Mouse (Mus musculus) v-Abl transformed pro-B cells (cell line): ENCODE results near the gene Ubn2.

Source experiments
- in situ Hi-C, 2 experiments: fragments of 400-800 bp; cut with MboI; formaldehyde crosslinking; loops; one replicate each; pipeline ENCODE4 v1.15.1; 2025; ENCODE audit not compliant: unreplicated experiment in 2 of 2

Gene Ubn2

GRCm38 (mm10) chr6:38532500-38533420 is 99.0 kb downstream of the Ubn2 start:
- in situ Hi-C loops = loop anchor here in 1 of 2 experiments (10.0 to 25.0 kb wide), 2 partner anchors 368 to 1170 kb away; no protein-coding TSS in a partner anchor

GRCm38 (mm10) chr6:38533428-38534405 is 100.0 kb downstream of the Ubn2 start, which contains the start of gene Fmc1:
TSS of gene Fmc1 (plus strand) at chr6:38533502.
- in situ Hi-C loops = loop anchor here in 1 of 2 experiments (10.0 to 25.0 kb wide), 2 partner anchors 369 to 1171 kb away; no protein-coding TSS in a partner anchor

GRCm38 (mm10) chr6:38534640-38535365 is 101.1 kb downstream of the Ubn2 start:
- in situ Hi-C loops = loop anchor here in 1 of 2 experiments (10.0 to 25.0 kb wide), 2 partner anchors 370 to 1173 kb away; no protein-coding TSS in a partner anchor

- in situ Hi-C loops = loop anchor here in 1 of 2 experiments (10.0 to 25.0 kb wide), 2 partner anchors 371 to 1173 kb away; no protein-coding TSS in a partner anchor
These were observed 101.6 kb downstream of the Ubn2 start for GRCm38 (mm10) chr6:38535366-38535690.

- in situ Hi-C loops = loop anchor here in 1 of 2 experiments (10.0 to 25.0 kb wide), 2 partner anchors 371 to 1173 kb away; no protein-coding TSS in a partner anchor
These were observed 102.0 kb downstream of the Ubn2 start for GRCm38 (mm10) chr6:38535788-38536187.

DNA sequence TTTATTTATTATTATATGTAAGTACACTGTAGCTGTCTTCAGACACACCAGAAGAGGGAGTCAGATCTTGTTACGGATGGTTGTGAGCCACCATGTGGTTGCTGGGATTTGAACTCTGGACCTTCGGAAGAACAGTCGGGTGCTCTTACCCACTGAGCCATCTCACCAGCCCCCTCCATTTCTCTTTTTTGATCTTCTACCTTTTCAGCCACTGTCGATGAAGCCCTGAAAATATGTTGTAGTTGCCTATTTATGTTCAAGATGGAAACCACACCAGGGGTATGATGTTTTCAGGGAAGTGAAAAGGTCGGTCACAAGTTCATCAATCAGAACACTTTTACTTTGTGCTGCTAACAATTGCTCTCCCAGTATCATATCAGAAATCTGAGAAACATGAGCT is 110.4 kb downstream of the Ubn2 start:
- in situ Hi-C loops = loop anchor here in 1 of 2 experiments (25.0 kb wide), 1 partner anchor 1182 kb away; no protein-coding TSS in a partner anchor

GRCm38 (mm10) chr6:38547005-38547404 is 113.3 kb downstream of the Ubn2 start:
- in situ Hi-C loops = loop anchor here in 1 of 2 experiments (25.0 kb wide), 1 partner anchor 1185 kb away; no protein-coding TSS in a partner anchor

DNA sequence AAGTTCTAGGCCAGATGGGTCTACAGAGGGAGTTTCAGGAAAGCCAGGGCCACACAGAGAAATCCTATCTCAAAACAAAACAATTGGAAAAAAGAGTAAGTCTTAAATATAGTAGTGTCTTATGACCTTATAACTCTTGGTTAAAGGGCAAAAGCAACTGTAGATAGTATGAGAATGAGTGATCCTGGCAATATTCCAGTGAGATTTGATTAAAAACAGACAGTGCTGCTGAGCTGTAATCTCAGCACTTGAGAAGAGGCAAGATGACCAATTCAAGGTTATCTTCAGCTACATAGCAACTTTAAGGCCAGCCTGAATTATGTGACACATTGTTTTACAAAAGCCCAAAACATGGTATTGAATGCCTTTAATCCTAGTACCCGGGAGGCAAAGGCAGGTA is 114.0 kb downstream of the Ubn2 start:
- in situ Hi-C loops = loop anchor here in 1 of 2 experiments (25.0 kb wide), 1 partner anchor 1185 kb away; no protein-coding TSS in a partner anchor

DNA sequence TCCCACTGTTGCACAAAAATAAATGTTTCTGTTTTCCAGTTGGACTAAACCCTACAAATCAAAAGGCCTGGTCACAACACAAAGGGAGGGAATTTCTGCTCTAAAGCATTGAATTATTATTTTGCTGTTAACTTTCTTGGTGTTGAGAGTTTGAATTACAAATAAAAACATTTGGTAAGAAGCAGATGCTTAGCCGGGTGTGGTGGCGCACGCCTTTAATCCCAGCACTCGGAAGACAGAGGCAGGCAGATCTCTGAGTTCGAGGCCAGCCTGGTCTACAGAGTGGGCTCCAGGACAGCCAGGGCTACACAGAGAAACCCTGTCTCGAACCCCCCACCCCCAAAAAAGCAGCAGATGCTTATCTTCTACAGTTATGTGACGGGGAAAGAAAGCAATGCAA is 114.8 kb downstream of the Ubn2 start:
- in situ Hi-C loops = loop anchor here in 1 of 2 experiments (25.0 kb wide), 1 partner anchor 1186 kb away; no protein-coding TSS in a partner anchor

DNA sequence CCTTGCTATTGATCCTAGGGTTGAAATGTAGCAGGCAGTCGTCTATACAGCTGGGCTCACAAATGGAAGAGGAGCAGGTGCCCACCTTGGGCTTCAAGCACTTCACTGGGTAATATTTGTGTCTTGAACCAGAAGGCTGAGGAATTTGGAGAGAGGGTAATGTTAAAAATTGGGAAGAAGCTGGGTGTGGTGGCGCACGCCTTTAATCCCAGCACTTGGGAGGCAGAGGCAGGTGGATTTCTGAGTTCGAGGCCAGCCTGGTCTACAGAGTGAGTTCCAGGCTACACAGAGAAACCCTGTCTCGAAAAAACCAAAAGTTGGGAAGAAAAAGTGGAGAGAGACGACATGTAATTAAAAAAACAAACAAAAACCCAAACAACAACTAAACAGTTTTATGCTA is 116.1 kb downstream of the Ubn2 start:
- in situ Hi-C loops = loop anchor here in 1 of 2 experiments (25.0 kb wide), 1 partner anchor 1188 kb away; no protein-coding TSS in a partner anchor

DNA sequence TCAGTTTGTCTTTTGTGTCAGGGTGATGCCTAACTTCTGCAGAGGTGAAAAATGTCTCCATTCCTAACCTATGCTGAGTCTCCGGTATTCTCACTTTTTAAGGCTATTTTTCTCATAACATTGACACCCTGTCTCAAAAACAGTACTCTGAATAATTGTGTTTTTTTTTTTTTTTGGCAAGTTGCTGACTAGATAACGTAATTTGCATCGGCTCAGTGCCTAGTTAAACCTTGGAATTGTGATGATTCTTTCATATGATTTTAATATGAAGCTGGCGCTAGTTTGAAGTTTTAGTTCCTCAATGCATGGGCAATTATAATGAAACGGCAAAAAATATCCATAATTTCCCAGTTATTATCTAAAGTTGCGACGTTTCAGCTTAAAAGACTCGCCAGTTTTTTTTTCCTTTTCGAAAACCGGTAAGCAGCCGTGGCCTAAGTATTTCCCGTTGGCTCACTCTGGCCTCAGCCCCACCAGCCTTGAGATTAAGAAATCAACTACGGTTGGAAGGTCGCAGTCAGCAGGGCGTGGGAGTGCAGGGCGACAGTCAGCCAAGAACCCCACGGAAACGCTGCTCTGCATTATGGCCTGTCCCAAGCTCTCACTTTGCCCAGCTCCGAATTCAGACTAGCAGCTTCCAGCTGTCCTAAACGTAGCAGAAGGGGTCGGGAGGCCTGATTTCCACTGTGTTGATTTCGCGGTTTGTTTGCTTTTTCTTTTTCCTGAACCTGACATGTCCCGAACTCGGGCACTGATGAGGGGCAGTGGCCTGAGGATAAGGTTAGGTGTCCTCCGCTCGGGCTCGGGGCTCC is 116.7 kb downstream of the Ubn2 start:
- in situ Hi-C loops = no loop called here

DNA sequence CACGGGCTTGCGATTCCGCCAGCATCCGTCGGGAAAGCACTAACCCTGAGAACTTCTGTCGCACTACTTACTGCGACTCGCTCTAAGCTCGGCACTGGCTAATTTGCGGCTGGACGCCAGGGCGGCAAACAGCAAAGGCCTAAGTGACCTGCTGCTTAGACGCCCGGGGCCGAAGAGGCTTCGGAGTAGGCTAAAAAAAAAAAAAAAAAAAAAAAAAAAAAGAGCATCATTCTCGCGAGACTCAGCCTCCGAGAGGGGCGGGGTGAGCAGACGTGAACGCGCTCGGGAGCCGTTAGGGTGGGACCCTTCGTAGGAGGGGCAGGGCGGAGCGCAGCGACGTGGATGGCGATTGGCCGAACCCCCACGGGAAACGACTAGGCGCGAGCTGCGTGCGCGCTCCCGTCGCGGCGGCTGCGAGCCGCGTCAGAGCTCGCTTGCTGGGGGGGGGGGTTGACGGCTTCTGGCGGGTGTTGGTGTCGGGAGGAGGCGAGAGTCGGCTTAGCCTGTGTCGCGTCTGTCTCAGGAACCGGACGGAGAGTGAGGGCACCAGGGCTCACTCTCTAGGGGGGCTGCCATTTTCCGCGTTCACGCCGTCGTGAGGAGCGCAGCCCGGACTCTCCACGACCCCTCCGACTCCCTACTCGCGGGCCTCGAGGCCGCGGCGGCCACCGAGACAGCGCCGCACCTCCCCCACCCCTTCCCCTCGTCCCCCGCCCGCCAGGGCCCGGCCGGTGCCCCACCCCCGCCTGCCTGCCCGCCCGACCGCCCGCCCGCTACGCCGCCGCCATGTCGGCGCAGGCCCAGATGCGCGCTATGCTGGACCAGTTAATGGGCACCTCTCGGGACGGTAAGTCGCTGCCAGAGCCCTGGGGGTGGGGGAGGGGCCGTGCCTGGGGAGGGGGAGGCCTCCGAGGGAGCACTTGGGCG is 117.6 kb downstream of the Ubn2 start, which contains the start of gene Luc7l2:
TSS of gene Luc7l2 (plus strand) at position 273 of the 927 bp plus-strand sequence.
- in situ Hi-C loops = no loop called here

DNA sequence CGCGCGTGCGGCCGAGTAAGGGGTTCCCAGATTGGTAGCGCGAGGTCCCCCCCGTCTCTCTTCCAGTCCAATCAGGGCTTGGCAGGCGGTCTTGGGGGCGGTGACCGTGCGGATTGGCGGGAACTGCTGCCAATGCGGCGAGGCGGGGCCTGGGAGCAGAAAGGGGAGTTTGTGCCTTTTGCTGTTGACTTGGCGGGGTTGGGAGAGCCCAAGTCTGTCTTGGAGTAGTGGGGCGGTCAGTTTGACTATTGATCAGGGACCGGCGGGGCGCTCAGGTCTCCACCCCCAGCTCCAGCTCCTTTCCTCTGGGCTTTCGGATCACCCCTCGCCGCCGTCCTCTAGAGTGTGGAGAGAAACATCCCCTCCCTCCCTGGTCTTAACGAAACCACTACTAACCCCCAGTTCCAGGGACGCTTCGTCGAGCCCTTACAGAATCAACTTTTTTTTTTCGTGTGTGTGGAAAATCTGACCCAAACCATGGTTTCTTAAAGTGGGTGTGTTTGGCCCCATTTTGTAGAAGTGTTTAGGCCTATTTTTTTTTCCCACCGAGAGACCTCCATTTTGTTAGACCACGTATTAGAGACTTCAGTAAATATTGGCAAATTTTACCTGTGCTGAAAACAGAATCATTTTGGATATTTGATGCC is 118.4 kb downstream of the Ubn2 start:
- in situ Hi-C loops = no loop called here

- in situ Hi-C loops = no loop called here
These were observed 118.9 kb downstream of the Ubn2 start for GRCm38 (mm10) chr6:38552636-38553000.
